Mouse (Mus musculus): ENCODE results near the gene Pak2. TPM values are rescaled to one million over a fixed set of nuclear protein-coding genes. Genes with fewer than 3 reads are reported as not detected.
"Not testable (repeated sequence)": the region's sequence is repeated elsewhere in the genome, so short reads cannot be mapped to it uniquely, and the experiment has no call there.

Gene Pak2
- 10 to 100 TPM; 54.5 to 62.5 (median 60.6) TPM for total RNA-seq (2022)

GRCm38 (mm10) chr16:32078991-32079511 is at the start of gene Pak2:
Gene Pak2, minus strand, starts transcription at chr16:32079342.
- DNase-seq: peak; percentile 79

GRCm38 (mm10) chr16:32127046-32127445 is 47.9 kb upstream of the Pak2 start:
- no peak for DNase-seq

- DNase-seq: no peak
Observed at GRCm38 (mm10) chr16:32125364-32125763, 46.2 kb upstream of the Pak2 start.

GRCm38 (mm10) chr16:32124444-32125335 is 45.5 kb upstream of the Pak2 start:
- DNase-seq: no peak

GRCm38 (mm10) chr16:32124020-32124419 is 44.9 kb upstream of the Pak2 start:
- no peak for DNase-seq

- no peak for DNase-seq
Observed at GRCm38 (mm10) chr16:32120454-32120853, 41.3 kb upstream of the Pak2 start.

- no peak for DNase-seq
Observed at GRCm38 (mm10) chr16:32116186-32116585, 37.0 kb upstream of the Pak2 start.

- DNase-seq: no peak
Observed at GRCm38 (mm10) chr16:32115781-32116180, 36.6 kb upstream of the Pak2 start.

- DNase-seq: peak; percentile 62
Observed at GRCm38 (mm10) chr16:32114968-32115695, 36.0 kb upstream of the Pak2 start.

- DNase-seq: no peak
Observed at GRCm38 (mm10) chr16:32114406-32114805, 35.3 kb upstream of the Pak2 start.

- DNase-seq: peak; percentile 34
Observed at GRCm38 (mm10) chr16:32113541-32114218, 34.5 kb upstream of the Pak2 start.

GRCm38 (mm10) chr16:32110951-32111699 is 32.0 kb upstream of the Pak2 start:
- no peak for DNase-seq

- DNase-seq: no peak
Observed at GRCm38 (mm10) chr16:32108578-32108977, 29.4 kb upstream of the Pak2 start.

- no peak for DNase-seq
Observed at GRCm38 (mm10) chr16:32108170-32108569, 29.0 kb upstream of the Pak2 start.

GRCm38 (mm10) chr16:32107342-32108045 is 28.4 kb upstream of the Pak2 start:
- DNase-seq: no peak

- no peak for DNase-seq
Observed at GRCm38 (mm10) chr16:32105698-32106097, 26.6 kb upstream of the Pak2 start.

GRCm38 (mm10) chr16:32102295-32102694 is 23.2 kb upstream of the Pak2 start:
- no peak for DNase-seq

GRCm38 (mm10) chr16:32099638-32100150 is 20.6 kb upstream of the Pak2 start, which contains the start of the genes Pigx and Cep19:
Gene Pigx, minus strand, starts transcription at chr16:32099740.
Gene Cep19, plus strand, starts transcription at chr16:32099800.
- DNase-seq: peak; percentile 88

- no peak for DNase-seq
Observed at GRCm38 (mm10) chr16:32098897-32099637, 19.9 kb upstream of the Pak2 start.

GRCm38 (mm10) chr16:32097757-32098156 is 18.6 kb upstream of the Pak2 start:
- not testable (repeated sequence) for DNase-seq
